Mouse (Mus musculus) embryonic facial prominence, embryonic 12.5 days (tissue): ENCODE measurements around the gene Gm20767. TPM values are rescaled to one million over a fixed set of nuclear protein-coding genes. Genes with fewer than 3 reads are reported as not detected.
"Not testable (repeated sequence)": the region's sequence is repeated elsewhere in the genome, so short reads cannot be mapped to it uniquely, and the experiment has no call there.

Experiments used
- ATAC-seq: fragments of 200-750 bp; cut with Nextera tagmentation; 2 replicates; pipeline ENCODE4 v1.8.0; 2017; ENCODE audit not compliant: insufficient number of reproducible peaks, insufficient read depth, low FRiP score, low TSS enrichment
- H3K27ac ChIP-seq: fragments of 300-500 bp; sonication (generic); 2 replicates; pipeline ENCODE4 v1.5.1; 2016; ENCODE audit warnings: mild to moderate bottlenecking
- H3K27me3 ChIP-seq: fragments of 300-500 bp; sonication (generic); 2 replicates; pipeline ENCODE4 v1.6.1; 2016; ENCODE audit warnings: mild to moderate bottlenecking, moderate library complexity
- H3K36me3 ChIP-seq: fragments of 300-500 bp; sonication (generic); 2 replicates; pipeline ENCODE4 v1.6.1; 2016; ENCODE audit warnings: mild to moderate bottlenecking
- H3K4me1 ChIP-seq: fragments of 300-500 bp; sonication (generic); 2 replicates; pipeline ENCODE4 v1.6.1; 2016
- H3K4me2 ChIP-seq: fragments of 300-500 bp; sonication (generic); replicated peaks from 2 replicates; pipeline ENCODE4 v1.6.1; 2016; ENCODE audit warnings: mild to moderate bottlenecking, moderate library complexity
- H3K4me3 ChIP-seq: fragments of 300-500 bp; sonication (generic); 2 replicates; pipeline ENCODE4 v1.5.1; 2016; ENCODE audit warnings: mild to moderate bottlenecking
- H3K9ac ChIP-seq: fragments of 300-500 bp; sonication (generic); 2 replicates; pipeline ENCODE4 v1.6.1; 2016; ENCODE audit warnings: mild to moderate bottlenecking, moderate library complexity
- H3K9me3 ChIP-seq: fragments of 300-500 bp; sonication (generic); 2 replicates; pipeline ENCODE4 v1.6.1; 2016; ENCODE audit warnings: mild to moderate bottlenecking, moderate library complexity
- WGBS: fragments of 180-500 bp; shearing (Covaris S2); methylation state at CpG from one replicate; pipeline ENCODE4 v1.1.7; 2016; 5-methylcytosine and 5-hydroxymethylcytosine counted together
- polyA plus RNA-seq: library from polyadenylated mRNA; unstranded; fragments of >200 nt; fragmentation: Nextera tagmentation; extraction: Ambion mirVana; gene quantifications from 2 replicates; pipeline ENCODE4 v1.2.1, GENCODE M21; 2016

Gm20767 gene
- polyA plus RNA-seq: not detected in 2 replicates

GRCm38 (mm10) chr13:120139946-120140345, at the start of gene Gm20767:
Gene Gm20767, plus strand, starts transcription at chr13:120140246.
- not testable (repeated sequence) for H3K9ac ChIP-seq, H3K4me3 ChIP-seq, H3K4me1 ChIP-seq, H3K36me3 ChIP-seq, H3K27me3 ChIP-seq, H3K9me3 ChIP-seq, H3K4me2 ChIP-seq, H3K27ac ChIP-seq, ATAC-seq
- WGBS: 90% methylated on average over 1 of the region's 5 CpGs

GRCm38 (mm10) chr13:120092950-120093349, 47.1 kb upstream of the Gm20767 start:
- no CpG with 5 or more reads among the region's 13 CpGs for WGBS
- not testable (repeated sequence) for ATAC-seq, H3K4me3 ChIP-seq, H3K36me3 ChIP-seq, H3K27me3 ChIP-seq, H3K4me1 ChIP-seq, H3K4me2 ChIP-seq, H3K9ac ChIP-seq, H3K27ac ChIP-seq, H3K9me3 ChIP-seq

GRCm38 (mm10) chr13:120096241-120096937, 43.7 kb upstream of the Gm20767 start:
- H3K27ac ChIP-seq, H3K36me3 ChIP-seq, H3K9ac ChIP-seq, H3K27me3 ChIP-seq, H3K4me2 ChIP-seq, H3K4me1 ChIP-seq, ATAC-seq, H3K9me3 ChIP-seq: not testable (repeated sequence)
- under 1% methylated on average over 25 of the region's 38 CpGs for WGBS
- H3K4me3 ChIP-seq: 0 out of 2 replicates have a peak overlapping the region, but pooled peaks have one; percentile 5

- H3K9ac ChIP-seq, H3K9me3 ChIP-seq, H3K4me1 ChIP-seq, ATAC-seq, H3K27ac ChIP-seq, H3K4me3 ChIP-seq, H3K4me2 ChIP-seq, H3K27me3 ChIP-seq, H3K36me3 ChIP-seq: not testable (repeated sequence)
- 1% methylated on average over 7 of the region's 13 CpGs for WGBS
Observed at GRCm38 (mm10) chr13:120096938-120097256, 43.1 kb upstream of the Gm20767 start.

GRCm38 (mm10) chr13:120099327-120099726, 40.7 kb upstream of the Gm20767 start:
- not testable (repeated sequence) for H3K9ac ChIP-seq, ATAC-seq, H3K4me1 ChIP-seq, H3K4me3 ChIP-seq, H3K36me3 ChIP-seq, H3K4me2 ChIP-seq, H3K9me3 ChIP-seq, H3K27ac ChIP-seq, H3K27me3 ChIP-seq
- no CpG with 5 or more reads among the region's 5 CpGs for WGBS

GRCm38 (mm10) chr13:120106504-120106903, 33.5 kb upstream of the Gm20767 start:
- not testable (repeated sequence) for H3K9ac ChIP-seq, H3K4me2 ChIP-seq, H3K4me3 ChIP-seq, H3K4me1 ChIP-seq, H3K36me3 ChIP-seq, ATAC-seq, H3K27ac ChIP-seq, H3K27me3 ChIP-seq, H3K9me3 ChIP-seq
- WGBS: no CpG with 5 or more reads among the region's 5 CpGs

GRCm38 (mm10) chr13:120107000-120107399, 33.0 kb upstream of the Gm20767 start:
- H3K4me3 ChIP-seq, ATAC-seq, H3K4me1 ChIP-seq, H3K9ac ChIP-seq, H3K27me3 ChIP-seq, H3K4me2 ChIP-seq, H3K36me3 ChIP-seq, H3K9me3 ChIP-seq, H3K27ac ChIP-seq: not testable (repeated sequence)
- 78% methylated on average over 2 of the region's 2 CpGs for WGBS

- not testable (repeated sequence) for H3K27ac ChIP-seq, H3K27me3 ChIP-seq, H3K4me2 ChIP-seq, H3K36me3 ChIP-seq, H3K9me3 ChIP-seq, H3K9ac ChIP-seq, H3K4me3 ChIP-seq, ATAC-seq, H3K4me1 ChIP-seq
- 78% methylated on average over 2 of the region's 3 CpGs for WGBS
Observed at GRCm38 (mm10) chr13:120142348-120142747, 2.3 kb downstream of the Gm20767 start.

- H3K9ac ChIP-seq, H3K4me2 ChIP-seq, H3K27ac ChIP-seq, H3K4me1 ChIP-seq, H3K9me3 ChIP-seq, H3K27me3 ChIP-seq, H3K4me3 ChIP-seq, H3K36me3 ChIP-seq, ATAC-seq: not testable (repeated sequence)
- WGBS: 77% methylated on average over 3 of the region's 4 CpGs
Observed at GRCm38 (mm10) chr13:120149660-120150407, 9.8 kb downstream of the Gm20767 start.

- H3K4me3 ChIP-seq, H3K4me2 ChIP-seq, H3K27me3 ChIP-seq, H3K36me3 ChIP-seq, H3K9me3 ChIP-seq, H3K9ac ChIP-seq, H3K4me1 ChIP-seq, ATAC-seq, H3K27ac ChIP-seq: not testable (repeated sequence)
- WGBS: 69% methylated on average over 3 of the region's 3 CpGs
Observed at GRCm38 (mm10) chr13:120150589-120150988, 10.5 kb downstream of the Gm20767 start.

- 53% methylated on average over 5 of the region's 5 CpGs for WGBS
- not testable (repeated sequence) for ATAC-seq, H3K4me2 ChIP-seq
Observed at GRCm38 (mm10) chr13:120168301-120168700, 28.3 kb downstream of the Gm20767 start.

GRCm38 (mm10) chr13:120172133-120172532, 32.1 kb downstream of the Gm20767 start, which contains the start of gene Gm21818:
Gene Gm21818, plus strand, starts transcription at chr13:120172433.
- H3K27me3 ChIP-seq, H3K4me1 ChIP-seq, H3K9ac ChIP-seq, ATAC-seq, H3K9me3 ChIP-seq, H3K4me2 ChIP-seq, H3K36me3 ChIP-seq, H3K27ac ChIP-seq, H3K4me3 ChIP-seq: not testable (repeated sequence)
- WGBS: 68% methylated on average over 4 of the region's 4 CpGs

More at GRCm38 (mm10) chr13:120168301-120168700, 28.3 kb downstream of the Gm20767 start:
- not testable (repeated sequence) for H3K27me3 ChIP-seq, H3K36me3 ChIP-seq, H3K9me3 ChIP-seq, H3K9ac ChIP-seq, H3K4me3 ChIP-seq, H3K4me1 ChIP-seq, H3K27ac ChIP-seq
